Mouse (Mus musculus) myocyte (in vitro differentiated cells): ENCODE results near the gene Kcna3.

Source experiments
- CEBPB ChIP-seq: IDR thresholded peaks from 2 replicates; pipeline ENCODE4 v1.6.1; 2011; ENCODE audit warnings: mild to moderate bottlenecking, moderate library complexity; ENCODE audit not compliant: poor library complexity, insufficient read depth, severe bottlenecking
- MAX ChIP-seq: IDR thresholded peaks from one replicate; pipeline ENCODE4 v1.6.1; 2011; ENCODE audit warnings: low read depth, mild to moderate bottlenecking, control low read depth
- MYOG ChIP-seq, 3 experiments: IDR thresholded peaks; one replicate each; pipeline ENCODE4 v1.6.1; 2011; ENCODE audit warnings: control low read depth in 2 of 3, low read depth in 2 of 3, mild to moderate bottlenecking in 2 of 3; ENCODE audit not compliant: insufficient read length in 2 of 3, control insufficient read depth in 1 of 3, insufficient read depth in 1 of 3
- POLR2A ChIP-seq: IDR thresholded peaks from one replicate; pipeline ENCODE4 v1.6.1; 2011; ENCODE audit warnings: low read depth, mild to moderate bottlenecking, control low read depth, moderate library complexity; ENCODE audit not compliant: insufficient read length
- POLR2AphosphoS2 ChIP-seq: IDR thresholded peaks from one replicate; pipeline ENCODE4 v1.6.1; 2011; ENCODE audit warnings: low read depth, control low read depth; ENCODE audit not compliant: insufficient read length
- REST ChIP-seq: IDR thresholded peaks from one replicate; pipeline ENCODE4 v1.6.1; 2011; ENCODE audit warnings: mild to moderate bottlenecking, control low read depth, moderate library complexity; ENCODE audit not compliant: insufficient read depth, insufficient read length
- SRF ChIP-seq: IDR thresholded peaks from one replicate; pipeline ENCODE4 v1.6.1; 2011; ENCODE audit warnings: low read depth; ENCODE audit not compliant: control insufficient read depth, insufficient read length
- TCF12 ChIP-seq: IDR thresholded peaks from one replicate; pipeline ENCODE4 v1.6.1; 2011; ENCODE audit warnings: mild to moderate bottlenecking, control low read depth; ENCODE audit not compliant: poor library complexity, insufficient read depth, severe bottlenecking

- no peak for TF ChIP-seq POLR2AphosphoS2
- TF ChIP-seq POLR2A, result no peak
- no peak for TF ChIP-seq MAX
- no peak for TF ChIP-seq CEBPB
- TF ChIP-seq REST, result no peak
- no peak for TF ChIP-seq TCF12
- no peak for TF ChIP-seq SRF
- TF ChIP-seq MYOG (IDR thresholded peaks at IDR 0.05; ENCODE audit: control insufficient read depth in 1 of 3, insufficient read depth in 1 of 3, insufficient read length in 2 of 3, low read depth in 2 of 3), result no peak
Observed at GRCm38 (mm10) chr3:107034776-107035175, 1.2 kb upstream of the Kcna3 start.
